Mouse (Mus musculus) naive thymus-derived CD4-positive, alpha-beta T cell, adult 2 months (primary cell): ENCODE data around the gene Sphkap.

Experiments used
- DNase-seq: peaks from one replicate; pipeline ENCODE4 v3.0.0-alpha.2; 2011; ENCODE audit warnings: low read depth

The Sphkap gene

GRCm38 (mm10) chr1:83285866-83286265 lies 122.1 kb downstream of the Sphkap start:
- DNase-seq = no peak

GRCm38 (mm10) chr1:83277044-83277443 lies 131.0 kb downstream of the Sphkap start:
- no peak for DNase-seq

- no peak for DNase-seq
Measured at GRCm38 (mm10) chr1:83276637-83277036, 131.4 kb downstream of the Sphkap start.

- DNase-seq = no peak
Measured at GRCm38 (mm10) chr1:83251746-83252145, 156.3 kb downstream of the Sphkap start.

GRCm38 (mm10) chr1:83248235-83248746 lies 159.7 kb downstream of the Sphkap start:
- no peak for DNase-seq

GRCm38 (mm10) chr1:83227946-83228345 lies 180.1 kb downstream of the Sphkap start:
- DNase-seq = no peak

- no peak for DNase-seq
Measured at GRCm38 (mm10) chr1:83224423-83224960, 183.5 kb downstream of the Sphkap start.

GRCm38 (mm10) chr1:83223072-83223471 lies 184.9 kb downstream of the Sphkap start:
- no peak for DNase-seq

- no peak for DNase-seq
Measured at GRCm38 (mm10) chr1:83218260-83218659, 189.7 kb downstream of the Sphkap start.

GRCm38 (mm10) chr1:83209981-83210380 lies 198.0 kb downstream of the Sphkap start:
- DNase-seq = no peak
